Mouse (Mus musculus) gastrocnemius, postnatal 10 days (tissue): Measurements from ENCODE around the gene St6galnac4. TPM values are rescaled to one million over a fixed set of nuclear protein-coding genes. Genes with fewer than 3 reads are reported as not detected.

ENCODE experiments used
- DNase-seq: peaks from one replicate; pipeline ENCODE4 v3.0.0; 2021; ENCODE audit warnings: mixed read lengths
- total RNA-seq, 2 experiments: library from RNA; stranded (reverse); gene quantifications; 2 replicates each; pipeline ENCODE4 v1.2.3; 2021

The St6galnac4 gene
- total RNA-seq, 2 experiments from 2014 or later, result 31.7 to 42.6 TPM

DNA sequence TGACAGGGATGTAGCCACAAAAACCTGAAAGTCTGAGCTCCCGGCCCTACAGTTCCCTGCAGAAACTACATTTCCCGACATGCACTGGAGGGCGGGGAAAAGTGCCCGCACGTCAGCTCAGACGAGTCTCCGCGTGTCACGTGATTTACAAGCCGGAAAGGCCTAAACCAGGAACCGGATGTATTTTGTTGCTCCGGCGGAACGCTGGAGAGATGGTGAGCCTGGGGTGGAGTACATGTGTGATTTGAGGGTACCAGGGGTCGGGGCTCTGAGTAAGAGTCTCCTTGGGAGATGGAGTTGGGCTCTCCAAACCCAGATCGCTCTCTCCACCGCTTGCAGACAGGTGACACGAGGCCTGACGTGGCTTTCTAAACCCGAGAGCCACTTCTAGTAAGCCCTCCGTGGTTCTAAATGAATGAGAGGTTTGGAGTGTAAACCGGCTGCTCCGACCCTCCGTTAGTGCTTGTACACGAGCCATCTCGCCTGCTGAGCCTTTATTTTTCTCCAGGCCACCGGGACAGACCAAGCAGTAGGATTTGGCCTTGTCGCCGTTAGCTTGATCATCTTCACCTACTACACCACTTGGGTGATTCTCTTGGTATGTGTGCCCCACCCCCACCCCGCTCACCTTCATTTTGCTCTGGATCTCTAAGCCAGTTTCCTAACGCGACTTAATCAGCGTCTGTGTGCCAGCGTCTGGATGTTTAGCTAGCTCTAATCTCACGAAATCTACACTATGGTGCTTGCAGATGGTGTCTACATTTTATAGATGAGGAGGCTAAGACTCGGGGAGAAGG lies 16.0 kb upstream of the St6galnac4 start, which contains the start of gene Dpm2:
Gene Dpm2 (plus strand): TSS at position 161 of the 797 bp plus-strand sequence.
- DNase-seq, result peak; percentile 86

DNA sequence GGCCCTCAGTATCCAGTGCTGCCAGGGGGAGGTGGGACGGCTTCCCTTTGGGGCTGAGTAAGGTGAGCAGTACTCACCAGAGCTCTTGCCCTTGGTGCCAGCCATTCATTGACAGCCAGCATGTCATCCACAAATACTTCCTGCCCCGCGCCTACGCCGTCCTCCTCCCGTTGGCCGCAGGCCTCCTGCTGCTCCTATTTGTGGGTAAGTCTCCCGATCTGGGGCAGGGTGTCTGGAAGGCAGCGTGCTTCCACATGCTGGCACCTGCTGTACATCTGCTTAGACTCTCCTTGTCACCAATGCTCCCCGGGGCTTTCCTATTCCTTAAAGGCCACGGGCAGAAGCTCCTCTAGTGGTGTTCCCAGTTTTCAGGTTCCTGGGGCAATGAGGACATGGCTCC lies 14.7 kb upstream of the St6galnac4 start:
- DNase-seq, result no peak

DNA sequence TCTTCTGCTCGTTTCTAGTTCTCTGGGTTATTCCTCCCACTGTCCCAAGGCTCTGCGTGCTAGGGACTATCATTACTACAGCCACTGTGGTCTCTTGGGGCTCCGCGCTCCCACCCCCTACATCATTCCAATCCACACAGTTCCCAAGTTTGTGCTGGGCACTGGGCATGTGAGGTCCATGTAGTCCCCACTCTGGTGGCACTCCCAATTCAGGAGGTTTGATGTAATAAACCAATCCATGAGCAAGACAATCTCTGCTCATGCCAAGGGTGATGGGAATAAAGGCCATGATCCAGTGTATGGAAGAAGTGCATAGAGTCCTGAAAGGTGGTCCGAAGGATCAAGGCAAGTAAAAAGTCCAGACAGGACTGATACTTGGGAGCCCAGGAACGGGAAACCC lies 12.4 kb upstream of the St6galnac4 start, which contains the start of gene Pip5kl1:
Gene Pip5kl1 (plus strand): TSS at position 301 of the 400 bp plus-strand sequence.
- no peak for DNase-seq

DNA sequence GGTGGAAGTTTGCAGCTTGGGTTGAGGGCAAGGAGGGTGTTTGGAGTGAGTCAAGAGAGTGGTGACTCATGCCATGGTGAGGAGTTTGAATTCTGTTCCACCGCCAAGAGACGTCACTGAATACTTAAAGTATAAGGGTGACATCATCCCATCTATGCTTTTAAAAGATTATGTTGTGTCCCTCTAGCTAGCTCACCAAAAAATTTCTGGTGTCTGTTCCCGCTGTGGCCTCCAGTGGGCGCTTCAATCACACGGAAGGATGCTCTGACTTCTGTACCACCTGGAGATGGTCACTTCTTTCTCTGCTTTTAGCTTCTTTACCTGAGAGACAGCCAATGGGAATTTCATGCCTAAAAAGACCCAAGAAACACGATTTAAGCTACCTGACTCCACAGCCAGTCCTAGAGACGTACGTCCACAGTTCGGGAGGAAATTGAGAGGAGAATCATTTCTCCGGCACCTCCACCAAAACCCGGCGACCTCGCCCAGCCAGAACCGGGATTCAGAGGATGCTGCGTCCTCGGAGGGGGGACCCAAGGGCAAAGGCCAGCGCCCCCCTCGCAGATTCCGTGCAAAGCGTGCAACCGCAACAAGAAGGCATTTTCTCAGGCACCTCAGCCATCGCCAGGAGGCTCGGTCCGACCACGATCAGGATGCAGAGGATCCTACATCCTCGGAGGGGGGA lies 11.9 kb upstream of the St6galnac4 start:
- peak; percentile 38 for DNase-seq

DNA sequence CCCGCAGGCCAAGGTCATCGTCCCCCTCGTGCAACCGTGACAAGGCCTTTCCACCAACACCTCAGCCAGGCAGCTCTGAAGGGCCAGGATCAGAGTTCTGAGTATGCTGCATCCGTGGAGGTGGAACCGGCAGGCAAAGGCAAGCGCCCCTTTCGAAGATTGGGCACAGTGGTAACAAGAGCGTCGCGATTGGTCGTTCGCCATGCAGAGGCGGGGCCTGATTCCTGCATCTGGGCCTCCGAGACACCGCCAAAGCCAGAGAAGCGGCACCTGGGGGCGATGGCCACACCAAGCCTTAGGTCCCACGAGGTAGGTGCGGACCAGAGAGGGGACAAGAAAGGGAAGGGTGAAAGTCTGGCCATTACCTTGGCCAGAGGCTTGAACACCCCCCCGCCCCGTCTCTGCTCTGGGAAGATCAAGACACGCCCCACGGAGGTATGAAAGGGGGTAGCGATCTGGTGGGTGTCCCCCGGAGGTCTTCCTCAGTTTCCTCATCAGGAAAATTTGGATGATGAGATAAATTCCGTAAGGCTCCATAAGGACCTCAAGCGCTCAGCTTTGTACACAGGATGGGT lies 11.2 kb upstream of the St6galnac4 start, which contains the start of gene 9430097D07Rik:
Gene 9430097D07Rik (minus strand): TSS at position 99 of the 575 bp plus-strand sequence.
- DNase-seq, result no peak

DNA sequence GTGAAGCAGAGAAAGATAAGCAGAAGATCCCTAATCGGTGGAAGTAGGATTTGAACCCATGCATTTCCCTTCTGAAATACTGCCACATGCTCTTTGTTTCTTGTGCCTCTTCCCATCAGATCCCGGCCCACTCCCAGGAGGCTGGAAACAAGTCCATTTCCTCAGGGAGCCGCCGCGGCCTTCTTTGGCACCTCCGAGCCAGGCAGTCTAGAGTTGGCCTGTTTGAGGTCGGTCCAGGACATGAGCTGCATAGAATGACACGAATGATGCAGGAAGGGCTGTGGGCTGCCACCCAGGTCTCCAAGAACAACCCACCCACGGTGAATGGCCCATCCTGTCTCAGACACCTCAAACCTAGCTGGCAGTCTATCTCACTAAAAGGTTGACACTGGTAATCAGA lies 10.4 kb upstream of the St6galnac4 start:
- no peak for DNase-seq

DNA sequence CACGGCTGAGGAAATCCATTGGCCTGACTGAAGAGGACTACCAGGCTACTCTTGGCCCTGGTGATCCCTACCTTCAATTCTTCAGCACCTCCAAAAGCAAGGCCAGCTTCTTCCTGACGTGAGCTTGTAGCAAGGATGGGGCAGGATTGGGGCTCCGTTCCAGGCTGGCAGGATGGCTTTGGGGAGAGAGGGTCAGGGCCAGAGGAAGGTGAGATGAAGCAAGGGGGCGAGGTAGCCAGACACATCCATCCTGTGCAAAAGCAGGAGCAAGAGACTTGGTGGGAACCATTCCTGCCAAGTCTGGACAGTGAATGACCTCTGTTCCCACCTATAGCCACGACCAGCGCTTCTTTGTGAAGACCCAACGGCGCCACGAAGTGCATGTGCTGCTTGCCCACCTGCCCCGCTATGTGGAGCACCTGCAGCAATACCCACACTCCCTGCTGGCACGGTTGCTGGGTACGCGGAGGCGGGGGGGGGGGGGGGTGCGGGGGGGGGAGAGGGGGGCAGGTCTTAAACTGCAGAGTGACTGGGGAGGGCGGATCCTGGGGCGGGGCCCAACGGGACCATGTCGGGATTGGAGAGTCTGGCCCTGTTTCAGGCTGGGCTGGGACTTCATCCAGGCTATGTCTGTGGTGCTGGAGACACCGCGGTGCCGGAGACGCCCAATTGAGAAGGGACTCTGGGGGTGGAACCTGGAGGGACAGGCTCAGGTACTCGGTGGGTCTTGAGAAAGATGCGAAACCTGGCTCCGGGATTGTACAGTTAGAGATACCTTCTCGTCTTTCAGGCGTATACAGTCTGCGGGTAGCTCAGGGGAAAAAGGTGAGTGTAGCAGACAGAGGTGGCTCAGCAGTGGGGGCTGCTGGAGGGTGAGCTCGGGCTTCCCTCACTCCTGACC lies 8.5 kb upstream of the St6galnac4 start:
- DNase-seq, result peak; percentile 48

DNA sequence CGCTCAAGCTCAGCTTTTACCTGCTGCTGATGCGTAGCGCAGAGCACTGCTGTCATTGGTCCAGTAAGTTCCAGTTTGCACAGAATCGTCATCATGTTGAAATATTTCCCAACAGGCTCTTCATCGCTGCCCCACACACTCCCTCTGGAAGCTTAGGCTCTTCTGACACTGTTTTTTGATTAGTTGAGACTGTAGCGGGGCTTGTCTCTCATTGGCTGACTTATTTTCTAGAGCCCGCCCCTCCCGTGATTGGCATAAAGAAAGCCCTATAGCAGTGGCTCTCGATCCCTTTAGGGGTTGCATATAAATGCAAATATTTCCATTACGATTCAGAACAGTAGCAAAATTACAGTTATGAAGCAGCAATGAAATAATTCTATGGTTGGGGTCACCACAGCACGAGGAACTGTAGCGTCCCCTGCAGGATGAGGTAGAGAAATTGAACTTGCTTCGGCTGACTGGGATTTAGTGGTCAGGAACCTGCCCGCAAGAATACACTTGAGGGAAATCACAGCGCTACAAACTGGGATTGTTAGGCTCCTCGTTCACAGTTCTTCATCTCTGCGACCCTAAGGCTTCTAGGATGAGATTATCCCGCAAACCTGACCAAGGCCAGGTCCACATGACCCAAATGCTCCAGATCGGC lies 5.3 kb upstream of the St6galnac4 start:
- DNase-seq, result no peak

DNA sequence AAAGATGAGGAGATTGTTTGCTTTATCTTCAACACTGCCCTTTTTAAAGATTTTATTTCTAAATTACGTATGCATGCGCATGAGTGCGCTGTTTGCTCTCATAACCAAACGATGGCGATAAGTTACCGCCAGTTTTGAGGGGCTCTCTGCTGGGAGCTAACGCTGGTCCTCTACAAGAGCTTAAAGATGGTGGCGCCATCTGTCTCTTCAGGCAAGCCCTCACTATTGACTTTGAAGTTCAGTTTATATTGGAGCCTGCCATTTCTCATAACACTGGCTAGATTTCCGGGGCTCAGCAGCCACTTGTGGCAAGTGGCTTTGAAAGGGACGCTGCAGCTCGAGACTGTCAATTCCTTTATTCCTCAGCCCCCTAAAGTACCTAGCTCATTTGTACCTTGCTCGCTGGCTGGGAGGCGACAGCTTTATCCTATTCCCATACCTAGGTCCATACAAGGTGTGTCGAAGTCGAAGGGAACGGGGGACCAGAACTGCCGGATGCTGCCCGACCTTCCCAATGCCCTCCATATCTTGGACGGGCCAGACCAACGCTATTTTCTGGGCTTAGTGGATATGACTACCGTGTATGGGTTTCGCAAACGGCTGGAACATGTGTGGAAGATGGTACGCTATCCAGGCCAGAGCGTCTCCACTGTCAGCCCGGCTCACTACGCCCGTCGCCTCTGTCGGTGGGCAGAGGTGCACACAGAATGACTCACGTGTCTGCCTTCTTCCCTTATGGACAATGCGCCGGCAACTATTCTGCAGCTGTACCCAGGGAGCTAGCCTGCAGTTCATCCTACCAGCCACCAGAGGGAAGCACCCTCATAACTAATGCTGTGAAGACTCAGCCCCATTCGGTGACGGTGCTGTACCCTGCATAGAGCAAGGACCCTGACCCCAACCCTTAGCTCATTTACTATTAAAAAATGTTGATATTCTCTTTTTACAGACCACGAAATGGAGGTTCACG lies 3.8 kb upstream of the St6galnac4 start:
- peak; percentile 67 for DNase-seq

DNA sequence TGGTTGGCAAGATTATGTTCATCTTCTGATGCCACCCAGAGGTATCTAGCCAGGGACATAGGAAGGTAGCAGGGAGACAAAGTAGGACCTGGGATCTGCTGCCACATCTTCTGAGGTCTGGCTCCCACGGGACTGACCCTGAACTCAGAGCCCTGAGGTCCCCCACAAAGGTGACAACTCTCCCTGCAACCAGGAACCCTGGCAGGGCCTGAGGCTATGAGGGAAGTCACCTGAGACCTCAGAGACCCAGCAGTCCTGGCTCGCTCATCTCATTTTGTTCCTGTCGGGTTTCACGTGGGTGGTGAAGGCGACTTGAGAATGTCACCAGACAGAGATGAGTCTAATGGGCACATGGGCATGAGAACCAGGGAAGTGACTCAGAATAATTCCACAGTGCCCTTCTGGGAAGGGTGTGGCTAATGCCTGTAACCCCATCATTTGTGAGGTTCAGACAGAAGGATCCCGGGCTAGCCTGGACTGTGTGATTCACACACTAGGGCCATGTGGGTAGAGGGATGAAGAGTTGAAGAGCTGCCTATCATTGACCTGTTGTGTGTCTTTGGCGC lies 1.7 kb upstream of the St6galnac4 start:
- DNase-seq, result no peak

DNA sequence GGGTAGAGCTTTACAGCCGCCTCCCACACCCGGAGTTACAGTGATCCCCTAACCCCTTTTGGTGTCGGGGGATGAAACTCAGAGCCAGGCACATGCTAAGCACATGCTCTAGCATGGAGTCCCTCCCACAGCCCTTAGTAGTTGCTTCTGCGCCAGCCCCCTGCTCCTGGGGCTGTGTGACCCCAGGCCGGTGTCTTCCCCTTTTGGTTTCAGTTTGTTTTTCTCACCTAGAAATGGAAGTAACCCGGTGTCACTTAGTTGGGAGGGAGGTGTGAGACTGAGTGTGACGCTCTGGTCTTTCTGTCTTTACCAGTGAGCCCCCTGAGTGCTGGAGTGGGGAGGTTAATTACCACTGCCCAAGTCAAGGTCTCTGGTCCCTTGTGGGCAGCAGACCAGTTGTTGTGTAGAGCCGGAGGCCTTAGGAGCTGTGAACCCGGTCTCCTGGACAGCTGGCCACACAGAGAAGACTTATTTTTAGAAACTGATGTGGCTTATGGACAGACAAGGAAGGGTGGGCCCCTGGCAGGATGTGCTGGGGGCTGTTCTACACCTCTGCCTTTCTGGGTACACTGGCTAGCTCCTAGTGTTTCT lies 931 bp downstream of the St6galnac4 start:
- peak; percentile 31 for DNase-seq

DNA sequence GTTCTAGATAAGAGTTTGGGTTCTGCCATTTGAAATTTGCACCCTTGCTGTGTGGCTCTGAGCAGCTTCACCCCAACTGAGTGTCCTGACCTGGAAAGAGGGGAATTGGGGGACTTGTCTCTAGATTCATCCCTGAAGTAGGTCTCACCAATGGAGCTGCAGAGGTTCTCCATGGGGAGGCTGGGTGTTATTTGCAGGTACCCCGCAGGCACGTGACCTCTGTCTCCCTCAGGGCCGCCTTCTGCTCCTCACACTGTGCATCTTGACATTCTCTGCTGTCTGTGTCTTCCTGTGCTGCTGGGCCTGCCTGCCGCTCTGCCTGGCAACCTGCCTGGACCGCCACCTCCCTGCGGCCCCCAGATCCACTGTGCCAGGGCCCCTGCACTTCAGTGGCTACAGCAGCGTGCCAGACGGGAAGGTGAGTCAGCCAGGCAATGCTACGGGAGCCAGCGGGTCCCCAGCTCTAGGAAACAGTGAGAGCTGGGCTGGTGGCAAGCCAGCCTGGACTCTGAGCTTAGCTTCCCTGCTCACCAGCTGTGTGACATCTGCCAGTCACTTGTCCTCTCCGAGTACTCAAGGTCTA lies 2.4 kb downstream of the St6galnac4 start:
- peak; percentile 42 for DNase-seq

DNA sequence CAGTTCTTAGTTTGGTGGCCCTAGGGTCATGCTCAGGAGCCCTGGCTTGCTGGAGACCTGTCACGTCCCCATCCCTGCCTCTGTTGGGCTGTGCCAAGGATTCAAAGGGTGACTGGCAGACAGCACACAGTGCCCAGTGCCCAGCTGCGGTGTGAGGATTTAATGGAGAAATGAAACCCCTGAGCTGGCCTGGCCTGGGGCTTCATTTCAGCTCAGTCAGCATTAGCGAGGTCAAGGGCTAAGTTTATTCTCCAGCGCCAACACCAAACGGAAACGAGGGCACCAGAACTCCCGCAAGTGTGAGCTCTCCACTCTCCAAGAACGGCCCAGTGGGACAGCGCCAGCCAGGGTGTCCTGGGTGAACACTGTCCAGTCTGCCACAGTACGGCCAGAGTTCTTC lies 3.3 kb downstream of the St6galnac4 start:
- DNase-seq, result peak; percentile 41

DNA sequence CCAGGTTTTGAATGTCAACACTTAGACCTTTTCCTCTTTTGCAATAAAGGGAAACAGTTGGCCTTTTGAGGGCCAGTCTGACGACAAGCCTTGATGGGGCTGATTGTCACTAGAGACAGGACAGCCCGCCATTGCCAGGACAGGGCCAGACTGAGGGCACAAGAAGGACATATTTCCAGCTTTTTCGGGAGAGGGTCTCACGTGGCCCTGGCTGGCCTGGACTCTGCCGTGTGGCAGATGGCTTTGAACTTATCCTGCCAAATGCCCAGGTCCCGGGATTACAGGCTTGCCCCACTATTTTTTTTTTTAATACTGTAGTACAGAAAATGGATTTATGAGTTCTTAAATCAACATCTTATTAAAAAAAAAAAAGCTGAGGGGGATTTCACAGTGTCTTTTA lies 4.4 kb downstream of the St6galnac4 start:
- no peak for DNase-seq

DNA sequence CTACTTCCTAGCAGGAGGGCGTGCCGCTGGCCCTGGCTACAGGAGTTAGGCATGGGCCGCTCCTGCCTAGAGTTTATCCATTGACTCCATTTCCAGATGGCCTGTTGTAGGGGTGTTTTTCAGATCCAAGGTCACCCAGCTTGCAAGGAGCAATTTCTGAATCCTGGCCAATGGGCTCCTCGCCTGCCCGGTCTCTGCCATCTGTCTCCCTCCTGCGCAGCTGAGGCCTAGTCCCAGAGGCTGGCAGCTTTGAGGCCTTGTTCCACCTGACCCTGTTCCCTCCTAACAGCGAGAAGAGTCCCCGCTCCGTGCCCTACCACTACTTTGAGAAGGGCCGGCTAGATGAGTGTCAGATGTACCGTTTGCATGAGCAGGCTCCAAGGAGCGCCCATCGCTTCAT lies 9.8 kb downstream of the St6galnac4 start:
- DNase-seq, result peak; percentile 58

DNA sequence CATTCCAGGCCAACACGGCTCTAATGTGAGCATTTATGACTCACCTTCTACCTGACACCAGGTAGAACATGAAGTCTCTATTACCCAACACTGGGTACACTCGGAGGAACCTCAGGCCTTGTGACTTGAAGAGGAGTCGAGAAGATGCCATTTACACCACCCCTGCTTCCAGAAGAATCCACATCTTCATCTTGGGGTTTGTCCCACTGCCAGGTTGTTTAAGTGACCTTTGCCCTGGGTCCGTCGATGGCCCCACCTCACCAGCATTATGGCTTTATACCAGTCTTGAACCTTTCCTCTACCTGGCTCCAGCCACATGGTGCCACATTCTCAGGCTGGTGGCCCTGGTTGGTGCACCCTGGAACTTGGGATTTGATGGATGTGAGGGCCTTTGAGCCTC lies 10.4 kb downstream of the St6galnac4 start:
- DNase-seq, result no peak

DNA sequence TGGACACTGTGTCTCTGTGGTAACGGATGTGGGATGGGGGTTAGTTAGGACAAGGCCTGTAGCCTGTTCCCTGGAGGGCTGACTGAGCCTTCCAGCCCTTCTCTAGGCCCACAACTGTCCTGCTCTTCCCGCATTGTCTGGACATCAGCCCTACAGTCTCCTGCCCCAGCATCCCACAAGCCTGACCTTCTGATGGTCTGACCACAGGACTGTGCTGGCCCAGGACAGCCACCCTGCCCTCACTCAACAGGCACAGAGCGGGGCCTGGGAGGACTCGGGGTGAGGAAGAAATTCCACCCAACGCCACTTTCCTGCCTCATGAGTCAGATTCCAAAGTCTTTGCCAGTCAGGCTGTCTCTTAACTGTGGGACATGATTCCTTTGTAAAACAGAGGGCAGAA lies 10.8 kb downstream of the St6galnac4 start:
- DNase-seq, result no peak

DNA sequence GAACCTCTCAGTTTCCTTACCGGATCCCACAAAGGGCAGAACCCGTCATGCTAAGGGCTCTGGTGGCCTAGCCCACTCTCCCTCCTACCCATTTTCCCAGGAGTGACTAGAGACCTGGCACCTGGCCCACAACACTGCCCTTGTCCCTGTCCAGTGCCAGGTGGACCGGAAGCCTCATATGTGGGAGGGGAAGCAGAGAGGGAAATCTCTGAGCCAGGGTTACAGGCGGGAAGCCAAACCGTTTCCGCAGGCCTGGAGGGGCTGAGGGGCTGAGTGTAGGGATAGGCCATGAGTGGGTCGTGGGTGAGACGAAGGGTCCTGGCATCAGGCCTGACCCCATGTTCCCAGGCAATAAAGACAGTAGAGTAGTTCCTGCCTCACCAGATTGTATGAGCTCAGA lies 11.6 kb downstream of the St6galnac4 start:
- DNase-seq, result peak; percentile 36

DNA sequence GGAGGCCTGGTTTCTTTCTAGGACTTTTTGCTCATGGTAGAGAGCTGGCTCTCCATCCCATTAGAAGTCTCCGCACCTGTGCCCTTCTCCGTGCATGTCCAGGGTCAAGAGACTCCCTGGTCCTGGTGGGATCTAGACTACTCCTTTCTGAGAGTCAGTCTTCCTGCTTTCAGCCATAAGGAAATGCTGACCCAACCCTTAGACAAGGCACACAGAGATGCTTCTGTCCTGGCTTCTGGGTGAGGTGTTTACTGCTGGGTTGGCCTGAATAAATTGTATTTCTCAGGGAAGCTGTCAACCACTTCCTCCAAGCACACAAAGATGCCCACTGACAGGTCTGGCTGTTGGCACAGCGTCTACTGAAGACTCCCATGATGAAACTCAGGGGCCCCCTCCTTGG lies 12.5 kb downstream of the St6galnac4 start, which contains the start of gene St6galnac6:
Gene St6galnac6 (plus strand): TSS at position 301 of the 400 bp plus-strand sequence.
- DNase-seq, result no peak
